Mouse (Mus musculus): ENCODE measurements around the gene Hnf4a. TPM values are rescaled to one million over a fixed set of nuclear protein-coding genes. Genes with fewer than 3 reads are reported as not detected.

Hnf4a gene
- polyA plus RNA-seq, 1 experiment from 2014 or later, result 0.11 TPM

GRCm38 (mm10) chr2:163587506-163587905 lies 80.9 kb downstream of the Hnf4a start:
- H3K9ac ChIP-seq, result no peak overlapping the region
- TF ChIP-seq CTCF (IDR thresholded peaks at IDR 0.05; ENCODE audit: low read depth), result no peak
- H3K36me3 ChIP-seq (ENCODE audit: insufficient read depth), result no peaks in the 10 kb centered on the region
- H3K27ac ChIP-seq (ENCODE audit: low read depth), result no peak overlapping the region
- WGBS, result 61% methylated on average over 5 of the region's 5 CpGs
- ATAC-seq (ENCODE audit: insufficient read depth), result no peak
- H3K4me3 ChIP-seq (ENCODE audit: low read depth, low read length), result no peak overlapping the region
- H3K9me3 ChIP-seq (ENCODE audit: low read depth, low read length), result no peaks in the 10 kb centered on the region
- H3K4me2 ChIP-seq, result no peak overlapping the region
- DNase-seq, result no peak
- no peaks in the 10 kb centered on the region for H3K27me3 ChIP-seq (ENCODE audit: insufficient read depth, low read length)
- H3K4me1 ChIP-seq (ENCODE audit: insufficient read depth), result no peaks in the 10 kb centered on the region

DNA sequence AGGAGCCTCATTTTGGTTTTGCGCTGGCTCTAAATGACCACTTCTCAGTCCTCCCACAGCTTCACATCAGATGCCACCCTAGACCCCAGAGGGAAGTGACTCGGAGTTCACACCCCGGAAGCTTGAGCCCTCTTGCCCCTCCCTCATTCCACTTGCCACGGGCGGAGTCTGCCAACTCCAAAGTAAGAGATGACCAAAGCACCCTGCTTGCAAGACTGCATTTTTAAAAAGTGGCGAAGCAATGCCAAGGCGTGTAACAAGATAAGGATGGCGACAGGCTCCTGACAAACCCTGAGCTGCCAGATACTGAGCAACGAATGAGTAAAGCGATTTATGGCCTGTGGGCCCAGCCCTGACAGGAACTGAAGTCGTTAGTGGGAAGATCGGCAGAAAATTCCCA lies 83.6 kb downstream of the Hnf4a start:
- Histone ChIP-seq H3K36me3 (ENCODE audit: insufficient read depth) (no peaks in the 10 kb centered on the region), H3K27ac (ENCODE audit: low read depth) (no peak overlapping the region), H3K9me3 (ENCODE audit: low read depth, low read length) (no peaks in the 10 kb centered on the region), H3K27me3 (ENCODE audit: insufficient read depth, low read length) (no peaks in the 10 kb centered on the region), H3K4me2 (no peak overlapping the region), H3K4me3 (ENCODE audit: low read depth, low read length) (no peak overlapping the region), H3K4me1 (ENCODE audit: insufficient read depth) (no peaks in the 10 kb centered on the region), H3K9ac (no peak overlapping the region)
- no peak for TF ChIP-seq CTCF (IDR thresholded peaks at IDR 0.05; ENCODE audit: low read depth)
- ATAC-seq (ENCODE audit: insufficient read depth) (no peak), DNase-seq (no peak)
- WGBS, result 58% methylated on average over 12 of the region's 12 CpGs

- no peak overlapping the region for H3K27ac ChIP-seq (ENCODE audit: low read depth)
- TF ChIP-seq CTCF (IDR thresholded peaks at IDR 0.05; ENCODE audit: low read depth), result no peak
- peak; percentile 34 for DNase-seq
- H3K4me2 ChIP-seq, result no peak overlapping the region
- WGBS, result 59% methylated on average over 5 of the region's 5 CpGs
- H3K9ac ChIP-seq, result no peak overlapping the region
- H3K27me3 ChIP-seq (ENCODE audit: insufficient read depth, low read length), result no peaks in the 10 kb centered on the region
- no peaks in the 10 kb centered on the region for H3K36me3 ChIP-seq (ENCODE audit: insufficient read depth)
- H3K9me3 ChIP-seq (ENCODE audit: low read depth, low read length), result no peaks in the 10 kb centered on the region
- ATAC-seq (ENCODE audit: insufficient read depth), result no peak
- H3K4me1 ChIP-seq (ENCODE audit: insufficient read depth), result no peaks in the 10 kb centered on the region
- no peak overlapping the region for H3K4me3 ChIP-seq (ENCODE audit: low read depth, low read length)
Measured at GRCm38 (mm10) chr2:163590996-163591395, 84.4 kb downstream of the Hnf4a start.

DNA sequence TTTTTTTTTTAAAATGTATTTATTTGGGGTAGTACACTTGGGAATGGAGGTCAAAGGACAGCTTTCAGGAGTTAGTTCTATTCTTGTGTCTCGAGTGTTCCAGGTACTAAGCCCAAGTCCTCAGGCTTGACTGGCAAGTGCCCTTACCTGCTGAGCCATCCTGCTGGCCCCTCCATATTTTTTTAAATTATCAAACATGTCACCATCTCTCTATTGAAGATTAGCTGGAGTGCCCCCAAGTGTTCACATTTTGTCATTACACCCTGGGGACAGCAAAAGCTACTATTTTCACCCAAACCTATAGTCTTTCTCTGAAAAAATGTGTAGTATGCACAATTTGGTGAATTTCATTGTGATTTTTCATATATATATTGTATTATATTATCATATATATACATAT lies 85.5 kb downstream of the Hnf4a start:
- Histone ChIP-seq H3K4me3 (ENCODE audit: low read depth, low read length) (no peak overlapping the region), H3K4me1 (ENCODE audit: insufficient read depth) (peaks cover 7% of the 10 kb centered on the region; the same call in 1 of the 2 replicates), H3K9me3 (ENCODE audit: low read depth, low read length) (no peaks in the 10 kb centered on the region), H3K36me3 (ENCODE audit: insufficient read depth) (no peaks in the 10 kb centered on the region), H3K9ac (no peak overlapping the region), H3K27ac (ENCODE audit: low read depth) (no peak overlapping the region), H3K4me2 (no peak overlapping the region), H3K27me3 (ENCODE audit: insufficient read depth, low read length) (no peaks in the 10 kb centered on the region)
- 72% methylated on average over 1 of the region's 1 CpGs for WGBS
- DNase-seq (peak; percentile 59), ATAC-seq (ENCODE audit: insufficient read depth) (no peak)
- 0 out of 2 replicates have a peak, but pooled peaks have one; percentile 41 for TF ChIP-seq CTCF (IDR thresholded peaks at IDR 0.05; ENCODE audit: low read depth)

DNA sequence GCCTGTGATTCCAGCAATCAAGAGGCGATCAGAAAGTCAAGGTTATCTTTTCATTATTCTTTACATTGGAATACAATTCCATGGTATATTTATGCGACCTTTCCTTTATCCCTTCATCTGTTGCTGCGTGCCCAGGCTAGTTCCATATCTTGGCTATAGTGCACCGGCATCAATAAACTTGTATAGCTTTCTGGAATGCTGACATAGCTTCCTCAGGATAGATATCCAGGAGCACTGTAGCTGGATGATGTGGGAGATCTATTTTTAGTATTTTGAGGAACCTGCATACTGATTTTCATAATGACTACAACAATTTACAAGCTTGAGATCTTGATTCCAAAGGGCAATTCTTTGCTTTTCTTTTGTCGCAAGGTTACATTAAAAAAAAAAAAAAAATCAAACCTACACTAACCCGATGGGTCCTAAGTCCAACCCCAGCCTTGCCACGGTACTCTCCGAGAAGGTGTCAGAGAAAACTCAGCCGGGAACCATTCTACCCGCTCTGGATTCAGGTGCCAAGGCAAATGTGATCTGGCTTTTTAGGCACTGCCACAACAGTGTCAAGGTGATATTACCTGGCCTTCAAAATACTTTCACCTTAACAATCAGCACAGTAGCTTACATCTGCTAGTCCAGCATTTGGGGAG lies 87.2 kb downstream of the Hnf4a start:
- H3K9ac ChIP-seq, result no peak overlapping the region

GRCm38 (mm10) chr2:163595119-163595518 lies 88.5 kb downstream of the Hnf4a start:
- ATAC-seq (ENCODE audit: insufficient read depth), result peak; percentile 50; the same call in 1 of the 2 replicates
- Histone ChIP-seq H3K36me3 (ENCODE audit: insufficient read depth) (no peaks in the 10 kb centered on the region), H3K9ac (no peak overlapping the region), H3K27ac (ENCODE audit: low read depth) (0 out of 2 replicates have a peak overlapping the region, but pooled peaks have one; percentile 25), H3K4me1 (ENCODE audit: insufficient read depth) (peaks cover 7% of the 10 kb centered on the region; the same call in 1 of the 2 replicates), H3K4me2 (no peak overlapping the region), H3K9me3 (ENCODE audit: low read depth, low read length) (no peaks in the 10 kb centered on the region), H3K4me3 (ENCODE audit: low read depth, low read length) (no peak overlapping the region), H3K27me3 (ENCODE audit: insufficient read depth, low read length) (no peaks in the 10 kb centered on the region)
- 4% methylated on average over 2 of the region's 2 CpGs for WGBS
- no peak for TF ChIP-seq CTCF (IDR thresholded peaks at IDR 0.05; ENCODE audit: low read depth)
- DNase-seq, result peak; percentile 68

More for the DNA sequence above, 87.2 kb downstream of the Hnf4a start:
- Histone ChIP-seq H3K4me1 (ENCODE audit: insufficient read depth) (peaks cover 7% of the 10 kb centered on the region; the same call in 1 of the 2 replicates), H3K4me2 (no peak overlapping the region), H3K27me3 (ENCODE audit: insufficient read depth, low read length) (no peaks in the 10 kb centered on the region), H3K27ac (ENCODE audit: low read depth) (no peak overlapping the region), H3K9me3 (ENCODE audit: low read depth, low read length) (no peaks in the 10 kb centered on the region), H3K4me3 (ENCODE audit: low read depth, low read length) (no peak overlapping the region), H3K36me3 (ENCODE audit: insufficient read depth) (no peaks in the 10 kb centered on the region)
- ATAC-seq (ENCODE audit: insufficient read depth) (no peak), DNase-seq (no peak)
- TF ChIP-seq CTCF (IDR thresholded peaks at IDR 0.05; ENCODE audit: low read depth), result no peak
- WGBS, result 87% methylated on average over 10 of the region's 10 CpGs

DNA sequence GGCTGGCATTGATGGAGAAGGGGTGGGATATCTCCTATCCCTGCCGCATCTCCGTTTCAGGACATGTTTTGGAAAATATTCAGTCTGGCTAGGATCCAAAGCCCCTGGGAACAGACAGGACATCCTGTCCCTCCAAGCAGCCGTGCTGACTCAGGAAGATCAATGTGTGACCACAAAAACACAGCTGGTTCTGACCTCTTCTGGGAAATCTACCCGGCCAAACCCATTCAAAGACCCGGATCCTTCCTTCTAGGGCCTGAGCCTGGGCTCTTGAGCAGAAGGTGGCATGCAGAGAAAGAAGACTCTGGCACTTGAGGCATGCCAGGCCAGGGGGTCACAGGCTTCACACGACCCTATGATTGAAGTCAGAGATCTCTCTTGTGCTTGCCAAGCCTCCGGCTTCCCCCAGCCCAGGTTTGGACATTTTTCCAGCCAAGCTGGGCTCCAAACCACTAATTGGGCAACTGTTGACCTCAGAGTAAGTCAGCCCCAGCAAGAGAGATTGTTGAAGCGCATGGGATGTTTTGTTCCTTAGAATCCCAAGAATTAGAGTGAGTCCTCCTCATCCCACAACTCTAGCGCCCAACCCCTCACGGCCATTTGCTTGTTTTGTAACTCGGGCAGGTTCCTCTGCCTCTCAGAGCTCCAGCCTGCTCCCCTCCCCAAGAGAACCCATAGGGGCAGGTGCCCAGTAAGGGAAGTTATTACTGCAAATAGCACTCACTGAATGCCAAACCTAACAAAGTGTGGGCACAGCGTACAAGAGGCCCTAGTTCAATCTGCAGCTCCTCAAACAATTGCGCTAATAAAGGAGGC lies 89.7 kb downstream of the Hnf4a start:
- Histone ChIP-seq H3K4me3 (ENCODE audit: low read depth, low read length) (no peak overlapping the region), H3K36me3 (ENCODE audit: insufficient read depth) (no peaks in the 10 kb centered on the region), H3K9ac (no peak overlapping the region), H3K27ac (ENCODE audit: low read depth) (peak overlapping the region; percentile 74), H3K4me2 (no peak overlapping the region), H3K9me3 (ENCODE audit: low read depth, low read length) (no peaks in the 10 kb centered on the region), H3K4me1 (ENCODE audit: insufficient read depth) (peaks cover 7% of the 10 kb centered on the region; the same call in 1 of the 2 replicates), H3K27me3 (ENCODE audit: insufficient read depth, low read length) (no peaks in the 10 kb centered on the region)
- peak; percentile 85 for DNase-seq
- no peak for TF ChIP-seq CTCF (IDR thresholded peaks at IDR 0.05; ENCODE audit: low read depth)
- peak; percentile 40; the same call in 1 of the 2 replicates for ATAC-seq (ENCODE audit: insufficient read depth)
- 51% methylated on average over 13 of the region's 13 CpGs for WGBS
